Mouse (Mus musculus) left cerebral cortex, postnatal 10 days (tissue): ENCODE measurements around the gene Olfr1248. TPM values are rescaled to one million over a fixed set of nuclear protein-coding genes. Genes with fewer than 3 reads are reported as not detected.
"Not testable (repeated sequence)": the region's sequence is repeated elsewhere in the genome, so short reads cannot be mapped to it uniquely, and the experiment has no call there.

ENCODE experiments used
- DNase-seq, 2 experiments: peaks; one replicate each; pipeline ENCODE4 v3.0.0; 2021 to 2022; ENCODE audit warnings: low spot score in 2 of 2, mixed read lengths in 1 of 2; ENCODE audit errors: extremely low spot score in 1 of 2
- intact Hi-C: fragments of 180-260 bp; cut with DNase I; formaldehyde crosslinking; loops from one replicate; pipeline ENCODE4 v1.15.1; 2025
- total RNA-seq, 2 experiments: library from RNA; stranded (reverse); gene quantifications; 2 replicates each; pipeline ENCODE4 v1.2.3; 2021

The Olfr1248 gene
- total RNA-seq, result not detected

GRCm38 (mm10) chr2:89618145-89618544 is at the start of gene Olfr1248:
Olfr1248 (minus strand) TSS chr2:89618245.
- intact Hi-C loops, result not testable (repeated sequence)

GRCm38 (mm10) chr2:89661367-89661766 is 43.3 kb upstream of the Olfr1248 start, which contains the start of gene Olfr1250:
Olfr1250 (minus strand) TSS chr2:89661467.
- DNase-seq, result no peak

More at GRCm38 (mm10) chr2:89618145-89618544, at the start of gene Olfr1248:
- DNase-seq, result not testable (repeated sequence)

GRCm38 (mm10) chr2:89634883-89635282 is 16.8 kb upstream of the Olfr1248 start, which contains the start of gene Olfr1249:
Olfr1249 (minus strand) TSS chr2:89634983.
- no peak for DNase-seq
- intact Hi-C loops, result no loop called here

More at GRCm38 (mm10) chr2:89661367-89661766, 43.3 kb upstream of the Olfr1248 start, which contains the start of gene Olfr1250:
- intact Hi-C loops, result no loop called here

DNA sequence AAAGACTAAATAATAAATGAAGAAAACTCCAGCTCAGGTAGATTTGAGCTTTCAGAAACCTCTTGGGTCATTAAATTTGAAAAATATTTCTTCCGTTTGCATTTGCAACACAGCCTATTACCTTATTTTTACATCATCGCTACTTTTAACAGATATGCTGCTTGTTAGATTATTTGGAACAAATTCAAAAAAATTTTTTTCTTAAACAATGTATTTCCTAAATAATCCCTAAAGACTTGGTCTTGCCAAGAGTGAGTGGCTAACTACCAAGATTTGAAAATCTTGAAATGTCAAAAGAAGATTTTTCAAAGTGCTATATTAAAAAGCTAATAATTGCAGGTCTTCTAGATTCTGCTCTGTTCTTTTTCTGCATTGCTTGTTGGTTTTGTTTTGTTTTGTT is 4.0 kb downstream of the Olfr1248 start, which contains the start of gene Olfr1247:
Gene Olfr1247 (minus strand): TSS at position 101 of the 400 bp plus-strand sequence.
- intact Hi-C loops, result no loop called here

GRCm38 (mm10) chr2:89593057-89593456 is 25.0 kb downstream of the Olfr1248 start, which contains the start of gene Olfr1246:
Olfr1246 (minus strand) TSS chr2:89593157.
- intact Hi-C loops, result no loop called here
- no peak for DNase-seq

More for the DNA sequence above, 4.0 kb downstream of the Olfr1248 start, which contains the start of gene Olfr1247:
- no peak for DNase-seq

DNA sequence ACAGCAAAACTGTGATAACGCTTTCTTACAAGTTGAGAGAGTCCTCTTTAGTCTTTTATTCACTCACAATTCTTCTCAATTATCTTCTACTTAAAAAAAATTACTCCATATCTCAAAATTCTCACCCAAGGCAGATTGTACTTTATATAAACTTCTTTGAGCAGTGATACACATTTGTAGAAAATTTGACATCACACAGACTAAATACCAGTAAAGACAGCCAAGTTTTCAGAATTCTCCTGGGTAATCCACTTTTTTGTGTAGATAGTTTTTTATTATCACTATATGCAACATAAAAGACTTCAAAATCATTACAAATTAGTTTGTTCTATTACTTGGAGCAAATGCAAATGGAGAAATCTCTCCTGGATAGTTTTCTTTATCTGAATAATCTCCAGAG is 39.7 kb downstream of the Olfr1248 start, which contains the start of gene Olfr1245:
Gene Olfr1245 (minus strand): TSS at position 101 of the 400 bp plus-strand sequence.
- intact Hi-C loops, result no loop called here

More for the DNA sequence above, 39.7 kb downstream of the Olfr1248 start, which contains the start of gene Olfr1245:
- DNase-seq, result no peak

Other genes with a start within 250 kb of the Olfr1248 start
- not detected for gene Olfr1238, start 208.6 kb downstream of the Olfr1248 start, total RNA-seq
- gene Olfr1239, start 197.8 kb downstream of the Olfr1248 start, total RNA-seq, result not detected
- not detected for gene Olfr1240, start 175.2 kb downstream of the Olfr1248 start, total RNA-seq
- not detected for gene Olfr1241, start 131.1 kb downstream of the Olfr1248 start, total RNA-seq
- not detected for gene Olfr1242, start 119.9 kb downstream of the Olfr1248 start, total RNA-seq
- gene Olfr1243, start 86.8 kb downstream of the Olfr1248 start, total RNA-seq, result not detected
- gene Olfr1245, start 39.8 kb downstream of the Olfr1248 start, total RNA-seq, result not detected
- gene Olfr1246, start 25.1 kb downstream of the Olfr1248 start, total RNA-seq, result not detected
- gene Olfr1247, start 4.1 kb downstream of the Olfr1248 start, total RNA-seq, result under 1 TPM; 0.16 to 0.17 TPM
- not detected for gene Olfr1249, start 16.7 kb upstream of the Olfr1248 start, total RNA-seq
- under 1 TPM; 0.06 to 0.10 TPM for gene Olfr1250, start 43.2 kb upstream of the Olfr1248 start, total RNA-seq
- gene Olfr1251, start 53.7 kb upstream of the Olfr1248 start, total RNA-seq, result not detected
- not detected for gene Olfr1252, start 106.8 kb upstream of the Olfr1248 start, total RNA-seq
- not detected for gene Olfr1253, start 138.8 kb upstream of the Olfr1248 start, total RNA-seq
- not detected for gene Olfr1254, start 175.4 kb upstream of the Olfr1248 start, total RNA-seq
- gene Olfr1255, start 193.8 kb upstream of the Olfr1248 start, total RNA-seq, result not detected
- gene Olfr1256, start 223.3 kb upstream of the Olfr1248 start, total RNA-seq, result under 1 TPM in 1 of 2 experiments, not detected in 1; 0.06 TPM
- not detected for gene Olfr48, start 230.0 kb upstream of the Olfr1248 start, total RNA-seq